Mouse (Mus musculus) myocyte (in vitro differentiated cells): Measurements from ENCODE around the gene Rims3.

Experiments
- POLR2A ChIP-seq: IDR thresholded peaks from one replicate; pipeline ENCODE4 v1.6.1; 2011; ENCODE audit warnings: low read depth, mild to moderate bottlenecking, control low read depth, moderate library complexity; ENCODE audit not compliant: insufficient read length
- POLR2AphosphoS2 ChIP-seq: IDR thresholded peaks from one replicate; pipeline ENCODE4 v1.6.1; 2011; ENCODE audit warnings: low read depth, control low read depth; ENCODE audit not compliant: insufficient read length

DNA sequence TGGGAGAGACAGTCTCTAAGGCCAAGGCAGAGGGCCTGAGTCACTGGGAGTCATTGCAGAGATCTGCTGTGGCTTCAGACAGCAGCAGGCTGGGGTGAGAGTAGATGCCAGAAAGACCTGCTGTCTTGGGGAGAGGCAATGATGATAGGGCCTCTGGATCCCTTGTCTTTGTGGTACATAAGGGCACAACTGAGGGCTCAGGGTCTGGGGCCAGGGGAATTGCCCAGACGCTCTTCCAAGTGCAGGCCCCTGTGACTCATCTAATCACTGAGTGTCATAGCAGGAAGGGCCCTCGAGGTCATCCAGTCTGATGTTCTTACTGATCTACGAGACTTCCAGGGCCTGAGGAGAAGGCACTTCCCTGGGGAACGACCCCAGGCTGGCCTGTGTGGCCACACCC lies 24.8 kb downstream of the Rims3 start:
- TF ChIP-seq POLR2A (no peak), POLR2AphosphoS2 (no peak)
